Mouse (Mus musculus) heart, postnatal 10 days (tissue): ENCODE results near the gene Gpam. TPM values are rescaled to one million over a fixed set of nuclear protein-coding genes. Genes with fewer than 3 reads are reported as not detected.
A peak's percentile ranks its signal among the peaks of the same experiment; 100 is the strongest.

Experiments
- DNase-seq, 2 experiments: peaks; one replicate each; pipeline ENCODE4 v3.0.0; 2021
- intact Hi-C: fragments of 180-260 bp; cut with DNase I; formaldehyde crosslinking; loops from one replicate; pipeline ENCODE4 v1.15.1; 2025
- total RNA-seq, 2 experiments: library from RNA; stranded (reverse); gene quantifications; 2 replicates each; pipeline ENCODE4 v1.2.3; 2021

Gene Gpam
- total RNA-seq, 2 experiments from 2014 or later, result 128 to 164 TPM

- intact Hi-C loops, result no loop called here
- DNase-seq, result no peak
These were observed 50.2 kb downstream of the Gpam start for GRCm38 (mm10) chr19:55076822-55077221.

- intact Hi-C loops, result loop anchor here (2.0 kb wide), 1 partner anchor 126 kb away; no protein-coding TSS in a partner anchor
- DNase-seq, result no peak
These were observed 54.0 kb downstream of the Gpam start for GRCm38 (mm10) chr19:55073004-55073403.

- DNase-seq, result no peak
- intact Hi-C loops, result loop anchor here (10.0 kb wide), 1 partner anchor 1424 kb away; no protein-coding TSS in a partner anchor
These were observed 58.0 kb downstream of the Gpam start for GRCm38 (mm10) chr19:55069054-55069453.

- peak; percentile 51 to 53 for DNase-seq
- intact Hi-C loops, result loop anchor here (5.0 to 10.0 kb wide), 2 partner anchors 1116 to 1418 kb away; no protein-coding TSS in a partner anchor
These were observed 63.8 kb downstream of the Gpam start for GRCm38 (mm10) chr19:55063272-55063671.

GRCm38 (mm10) chr19:55062501-55062900 is 64.5 kb downstream of the Gpam start:
- DNase-seq, result no peak
- intact Hi-C loops, result loop anchor here (5.0 to 10.0 kb wide), 2 partner anchors 1115 to 1418 kb away; no protein-coding TSS in a partner anchor

GRCm38 (mm10) chr19:55061951-55062350 is 65.1 kb downstream of the Gpam start:
- peak; percentile 57 to 64 for DNase-seq
- intact Hi-C loops, result loop anchor here (1.0 to 10.0 kb wide), 3 partner anchors 1018 to 1417 kb away; partner anchors contain the start of gene Adra2a

- intact Hi-C loops, result loop anchor here (1.0 to 10.0 kb wide), 3 partner anchors 1017 to 1417 kb away; partner anchors contain the start of gene Adra2a
- DNase-seq, result no peak
These were observed 65.6 kb downstream of the Gpam start for GRCm38 (mm10) chr19:55061447-55061901.

GRCm38 (mm10) chr19:55060964-55061363 is 66.1 kb downstream of the Gpam start:
- intact Hi-C loops, result loop anchor here (1.0 to 10.0 kb wide), 3 partner anchors 1017 to 1416 kb away; partner anchors contain the start of gene Adra2a
- peak; percentile 60 to 82 for DNase-seq

- intact Hi-C loops, result no loop called here
- no peak for DNase-seq
These were observed 69.6 kb downstream of the Gpam start for GRCm38 (mm10) chr19:55057483-55057882.

GRCm38 (mm10) chr19:55055634-55056269 is 71.3 kb downstream of the Gpam start:
- intact Hi-C loops, result no loop called here
- DNase-seq, result no peak

- DNase-seq, result no peak
- intact Hi-C loops, result no loop called here
These were observed 73.9 kb downstream of the Gpam start for GRCm38 (mm10) chr19:55053163-55053562.

GRCm38 (mm10) chr19:55037406-55037805 is 89.6 kb downstream of the Gpam start:
- intact Hi-C loops, result no loop called here

GRCm38 (mm10) chr19:55018872-55019271 is 108.2 kb downstream of the Gpam start:
- no peak for DNase-seq
- intact Hi-C loops, result no loop called here

More at GRCm38 (mm10) chr19:55037406-55037805, 89.6 kb downstream of the Gpam start:
- no peak for DNase-seq

Other genes starting within 250 kb of the Gpam start
- under 1 TPM in 1 of 2 experiments, not detected in 1; 0.31 TPM for gene Tectb, start 53.5 kb upstream of the Gpam start, total RNA-seq
- under 1 TPM in 1 of 2 experiments, not detected in 1; 0.07 TPM for gene Gucy2g, start 114.0 kb upstream of the Gpam start, total RNA-seq
- 10 to 100 TPM; 17.0 to 18.9 TPM for gene Acsl5, start 124.7 kb upstream of the Gpam start, total RNA-seq
- gene Zdhhc6, start 188.8 kb upstream of the Gpam start, total RNA-seq, result 10 to 100 TPM; 23.9 to 24.6 TPM
- gene Vti1a, start 189.1 kb upstream of the Gpam start, total RNA-seq, result 10 to 100 TPM; 20.3 to 21.5 TPM